Mouse (Mus musculus) thymus, postnatal 0 days (tissue): ENCODE measurements around the gene Atp2a3. TPM values are rescaled to one million over a fixed set of nuclear protein-coding genes. Genes with fewer than 3 reads are reported as not detected.

ENCODE experiments used
- DNase-seq: peaks from one replicate; pipeline ENCODE4 v3.0.0-alpha.2; 2015; ENCODE audit warnings: low spot score
- polyA plus RNA-seq: library from polyadenylated mRNA; unstranded; fragments of >200 nt; fragmentation: Nextera tagmentation; extraction: Ambion mirVana; gene quantifications from 2 replicates; pipeline ENCODE4 v1.2.1, GENCODE M21; 2015

The Atp2a3 gene
- polyA plus RNA-seq, 1 experiment from 2014 or later = 102 TPM

- DNase-seq = peak; percentile 74
Measured at GRCm38 (mm10) chr11:73001029-73001428, 40.1 kb downstream of the Atp2a3 start.

GRCm38 (mm10) chr11:73006377-73006776, 45.4 kb downstream of the Atp2a3 start:
- DNase-seq = peak; percentile 82

- DNase-seq = no peak
Measured at GRCm38 (mm10) chr11:73007113-73007512, 46.1 kb downstream of the Atp2a3 start.

GRCm38 (mm10) chr11:73007698-73008481, 46.9 kb downstream of the Atp2a3 start:
- peak; percentile 74 for DNase-seq

- DNase-seq = peak; percentile 77
Measured at GRCm38 (mm10) chr11:73008826-73009225, 47.9 kb downstream of the Atp2a3 start.

GRCm38 (mm10) chr11:73009531-73010274, 48.7 kb downstream of the Atp2a3 start:
- peak; percentile 83 for DNase-seq

- DNase-seq = no peak
Measured at GRCm38 (mm10) chr11:73013981-73014380, 53.0 kb downstream of the Atp2a3 start.

- peak; percentile 78 for DNase-seq
Measured at GRCm38 (mm10) chr11:73014831-73015344, 53.9 kb downstream of the Atp2a3 start.

- no peak for DNase-seq
Measured at GRCm38 (mm10) chr11:73015391-73016102, 54.6 kb downstream of the Atp2a3 start.

GRCm38 (mm10) chr11:73016103-73016420, 55.1 kb downstream of the Atp2a3 start:
- no peak for DNase-seq

- DNase-seq = peak; percentile 95
Measured at GRCm38 (mm10) chr11:73018471-73019146, 57.6 kb downstream of the Atp2a3 start, which contains the start of gene Camkk1. Gene Camkk1 (plus strand): TSS chr11:73019008.

- peak; percentile 95 for DNase-seq
Measured at GRCm38 (mm10) chr11:73019147-73019795, 58.3 kb downstream of the Atp2a3 start.

- DNase-seq = no peak
Measured at GRCm38 (mm10) chr11:73020953-73021800, 60.2 kb downstream of the Atp2a3 start.

GRCm38 (mm10) chr11:73023099-73023498, 62.1 kb downstream of the Atp2a3 start:
- DNase-seq = no peak

- no peak for DNase-seq
Measured at GRCm38 (mm10) chr11:73023827-73024226, 62.9 kb downstream of the Atp2a3 start.

GRCm38 (mm10) chr11:73024236-73024904, 63.4 kb downstream of the Atp2a3 start:
- DNase-seq = no peak

- DNase-seq = no peak
Measured at GRCm38 (mm10) chr11:73026961-73027360, 66.0 kb downstream of the Atp2a3 start.

- peak; percentile 41 for DNase-seq
Measured at GRCm38 (mm10) chr11:73030821-73031498, 70.0 kb downstream of the Atp2a3 start.
